Mouse (Mus musculus) lung, postnatal 4 days (tissue): Measurements from ENCODE around the gene Reg2.
"Not testable (repeated sequence)": the region's sequence is repeated elsewhere in the genome, so short reads cannot be mapped to it uniquely, and the experiment has no call there.

Experiments
- DNase-seq, 2 experiments: peaks; one replicate each; pipeline ENCODE4 v3.0.0; 2021

Reg2 gene

GRCm38 (mm10) chr6:78395323-78395722 is at the start of gene Reg2:
Gene Reg2 (plus strand): TSS chr6:78395623.
- DNase-seq, result not testable (repeated sequence)

GRCm38 (mm10) chr6:78361971-78362563 is 33.4 kb upstream of the Reg2 start:
- DNase-seq, result no peak

GRCm38 (mm10) chr6:78370357-78370756 is 25.1 kb upstream of the Reg2 start, which contains the start of gene Reg3b:
Gene Reg3b (plus strand): TSS chr6:78370657.
- no peak for DNase-seq

- DNase-seq, result no peak
Observed at GRCm38 (mm10) chr6:78378765-78379164, 16.7 kb upstream of the Reg2 start, which contains the start of gene Reg3d. Gene Reg3d (minus strand): TSS chr6:78378865.

- no peak for DNase-seq
Observed at GRCm38 (mm10) chr6:78380409-78380808, 15.0 kb upstream of the Reg2 start, which contains the start of gene Reg3a. Gene Reg3a (plus strand): TSS chr6:78380709.

- DNase-seq, result no peak
Observed at GRCm38 (mm10) chr6:78385609-78386008, 9.8 kb upstream of the Reg2 start.

- DNase-seq, result not testable (repeated sequence)
Observed at GRCm38 (mm10) chr6:78422411-78422810, 27.0 kb downstream of the Reg2 start, which contains the start of gene Reg1. Gene Reg1 (plus strand): TSS chr6:78422711.

- no peak for DNase-seq
Observed at GRCm38 (mm10) chr6:78425497-78425896, 30.1 kb downstream of the Reg2 start.

GRCm38 (mm10) chr6:78447202-78447601 is 51.8 kb downstream of the Reg2 start:
- DNase-seq, result no peak

- no peak for DNase-seq
Observed at GRCm38 (mm10) chr6:78448409-78448808, 53.0 kb downstream of the Reg2 start.

GRCm38 (mm10) chr6:78452804-78453203 is 57.4 kb downstream of the Reg2 start:
- no peak for DNase-seq
